Mouse (Mus musculus) megakaryocyte progenitor cell, adult 5-6 weeks (primary cell): ENCODE measurements around the gene Mbtd1. TPM values are rescaled to one million over a fixed set of nuclear protein-coding genes. Genes with fewer than 3 reads are reported as not detected.
"Not testable (repeated sequence)": the region's sequence is repeated elsewhere in the genome, so short reads cannot be mapped to it uniquely, and the experiment has no call there.

Experiments
- ATAC-seq: replicated peaks from 2 replicates; pipeline ENCODE4 v1.8.0; 2016; ENCODE audit warnings: mild to moderate bottlenecking, moderate TSS enrichment, inconsistent platforms; ENCODE audit not compliant: poor library complexity
- total RNA-seq, 2 experiments: library from RNA; stranded (forward) in 1 of 2; stranded (reverse) in 1 of 2; fragments of 157-497, 149-512 nt in 1 of 2; fragments of 200-1000 nt in 1 of 2; gene quantifications; 2 replicates each; pipeline versions ENCODE4 v1.2.3 to v1.2.4; 2015 to 2017

Mbtd1 gene
- 56.6 and 60.9 TPM in 2 replicates for total RNA-seq (2015)
- 23.8 and 38.2 TPM in 2 replicates for total RNA-seq (2017)

DNA sequence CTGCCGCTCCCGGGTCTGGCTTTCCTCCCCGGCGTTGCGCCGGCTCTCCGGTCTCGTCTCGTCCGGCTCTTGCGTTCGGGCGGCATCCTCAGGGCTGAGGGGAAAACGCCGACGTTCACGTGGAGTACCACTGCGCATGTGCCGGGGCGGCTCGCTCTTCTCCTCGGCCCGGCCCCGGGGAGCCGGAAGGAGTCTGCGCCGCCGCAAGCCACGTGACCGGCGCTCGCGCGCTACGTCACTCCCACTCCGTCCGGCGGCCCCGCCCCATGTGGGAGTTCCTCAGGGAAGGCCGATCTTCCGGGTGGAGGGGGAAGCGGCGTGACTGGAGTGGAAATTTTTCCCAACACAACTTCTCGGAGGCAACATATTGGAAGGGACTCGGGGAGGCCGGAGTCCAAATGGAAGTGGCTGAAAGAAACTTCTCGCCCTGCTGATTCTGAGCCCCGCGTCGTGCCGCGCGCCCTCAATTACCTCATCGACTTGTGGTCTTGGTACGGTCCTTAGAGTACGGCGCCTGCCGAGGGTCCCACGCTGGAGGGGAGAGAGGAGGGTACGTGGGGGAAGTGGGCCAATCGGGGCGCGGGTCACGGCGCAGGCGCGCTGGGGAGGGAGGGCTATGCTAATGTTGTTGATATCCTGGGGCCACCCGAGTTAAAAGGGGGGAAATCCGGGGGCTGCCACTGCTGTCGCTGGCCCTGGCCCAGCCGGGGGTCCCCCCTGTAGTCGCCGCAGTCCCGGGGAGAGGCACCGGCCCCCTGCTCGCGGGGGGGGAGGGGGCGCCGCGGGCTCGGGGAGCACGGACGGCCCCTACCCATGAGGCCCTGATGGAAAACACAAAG, at the start of gene Mbtd1, which contains the start of gene Utp18:
Mbtd1 (plus strand) TSS at position 281 of the 839 bp plus-strand sequence.
Utp18 (minus strand) TSS at position 195 of the 839 bp plus-strand sequence.
- ATAC-seq: peak; percentile 79

- no peak for ATAC-seq
These were observed 38.3 kb upstream of the Mbtd1 start for GRCm38 (mm10) chr11:93847342-93847741.

GRCm38 (mm10) chr11:93852546-93852945, 33.1 kb upstream of the Mbtd1 start:
- no peak for ATAC-seq

GRCm38 (mm10) chr11:93856284-93856955, 29.2 kb upstream of the Mbtd1 start:
- peak; percentile 92 for ATAC-seq

- no peak for ATAC-seq
These were observed 25.0 kb upstream of the Mbtd1 start for GRCm38 (mm10) chr11:93860540-93861172.

DNA sequence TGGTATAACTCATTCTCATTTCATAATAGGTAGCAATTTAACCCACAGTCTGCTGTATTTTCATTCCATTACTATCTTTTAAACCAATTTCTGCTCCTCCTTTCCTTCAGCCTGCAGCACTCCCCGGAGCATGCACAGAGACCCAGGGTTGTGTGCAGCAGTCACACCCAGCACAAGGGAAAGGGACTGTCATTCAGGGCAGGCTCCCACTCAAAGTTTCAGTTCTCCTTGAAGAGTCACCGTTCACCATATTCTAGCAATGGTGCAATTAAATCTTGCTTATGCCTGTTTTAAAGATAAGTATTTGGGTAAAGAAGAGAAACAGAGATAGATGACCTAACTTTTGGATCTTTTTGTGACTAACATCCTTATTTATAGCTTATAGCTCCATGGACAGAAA, 24.5 kb upstream of the Mbtd1 start:
- peak; percentile 52 for ATAC-seq

DNA sequence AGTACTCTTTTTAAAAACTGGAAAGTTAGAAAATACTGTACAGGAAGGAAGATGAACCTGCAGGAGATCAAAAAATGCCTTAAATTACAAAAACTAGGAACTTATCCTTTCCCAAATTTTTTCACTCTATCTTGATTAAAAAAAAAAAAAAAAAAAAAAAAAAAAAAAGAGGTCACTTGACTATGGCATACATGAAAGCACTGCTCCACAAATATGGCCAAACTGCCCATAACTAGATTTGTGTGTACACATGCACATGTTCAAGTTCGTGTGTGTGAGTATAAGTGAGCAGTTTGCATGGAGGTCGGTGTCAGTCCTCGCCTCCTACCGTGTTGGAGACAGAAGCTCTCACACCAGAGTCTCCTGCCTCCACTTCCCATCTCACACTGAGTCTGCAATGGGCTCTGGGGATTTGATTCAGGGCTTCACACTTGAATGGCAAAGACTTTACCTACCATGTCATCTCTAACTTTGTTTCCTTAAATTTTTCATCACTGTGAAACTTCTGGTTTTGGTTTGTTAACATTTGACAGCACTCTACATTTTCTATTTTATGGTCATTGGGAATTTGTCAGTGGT, 23.5 kb upstream of the Mbtd1 start:
- no peak for ATAC-seq

DNA sequence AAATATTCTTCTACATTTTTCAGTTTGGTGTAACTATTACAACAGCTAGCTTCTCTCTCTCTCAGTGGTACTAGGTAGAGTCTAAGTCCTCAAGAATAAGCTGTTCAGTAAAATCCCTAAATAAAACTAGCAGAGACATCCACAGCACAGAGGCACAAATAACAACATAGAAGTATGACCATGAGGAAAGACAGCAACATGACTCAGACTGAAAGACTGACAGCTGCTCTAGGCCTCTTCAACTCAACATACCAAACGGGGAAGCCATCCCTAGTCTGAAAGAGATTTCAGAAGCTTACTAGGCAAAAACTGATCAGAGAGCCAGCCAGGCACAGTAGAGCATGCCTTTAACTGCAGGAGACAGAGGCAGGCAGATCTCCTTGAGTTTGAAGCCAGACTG, 23.0 kb upstream of the Mbtd1 start:
- ATAC-seq: no peak

GRCm38 (mm10) chr11:93884068-93884467, 1.6 kb upstream of the Mbtd1 start:
- ATAC-seq: no peak

DNA sequence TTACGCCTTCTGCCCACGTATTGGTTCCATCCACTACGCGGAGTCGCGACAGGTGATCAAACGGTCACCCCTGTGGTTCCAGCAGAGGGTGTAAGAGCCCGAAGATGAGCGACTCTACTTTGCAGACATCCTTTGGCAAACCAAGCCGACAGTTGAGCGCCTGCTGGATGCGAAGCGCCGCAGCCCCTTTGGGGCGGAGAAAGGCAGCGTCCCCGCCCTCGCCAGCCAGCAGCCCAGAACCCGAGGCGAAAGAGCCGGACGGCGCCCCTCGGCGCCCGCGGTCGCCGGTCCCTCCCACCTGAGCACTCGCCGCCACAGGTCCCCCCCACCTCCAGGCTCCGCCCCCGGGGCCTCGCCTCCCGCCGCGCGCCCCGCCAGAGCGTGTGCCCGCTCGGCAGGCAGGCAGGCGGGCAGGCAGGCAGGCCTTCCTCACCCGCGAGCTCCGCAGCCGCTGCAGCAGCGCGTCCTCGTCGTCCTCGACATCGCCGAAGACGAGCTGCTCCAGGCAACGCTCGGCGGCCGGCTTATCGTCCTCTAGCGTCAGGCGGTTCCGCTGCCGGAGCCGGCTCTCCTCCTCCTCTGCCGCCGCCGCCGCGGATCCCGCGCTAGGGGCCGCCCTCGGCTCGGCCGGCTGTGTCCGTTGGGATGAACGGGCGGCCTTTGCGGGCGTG, 616 bp upstream of the Mbtd1 start:
- ATAC-seq: peak; percentile 47

DNA sequence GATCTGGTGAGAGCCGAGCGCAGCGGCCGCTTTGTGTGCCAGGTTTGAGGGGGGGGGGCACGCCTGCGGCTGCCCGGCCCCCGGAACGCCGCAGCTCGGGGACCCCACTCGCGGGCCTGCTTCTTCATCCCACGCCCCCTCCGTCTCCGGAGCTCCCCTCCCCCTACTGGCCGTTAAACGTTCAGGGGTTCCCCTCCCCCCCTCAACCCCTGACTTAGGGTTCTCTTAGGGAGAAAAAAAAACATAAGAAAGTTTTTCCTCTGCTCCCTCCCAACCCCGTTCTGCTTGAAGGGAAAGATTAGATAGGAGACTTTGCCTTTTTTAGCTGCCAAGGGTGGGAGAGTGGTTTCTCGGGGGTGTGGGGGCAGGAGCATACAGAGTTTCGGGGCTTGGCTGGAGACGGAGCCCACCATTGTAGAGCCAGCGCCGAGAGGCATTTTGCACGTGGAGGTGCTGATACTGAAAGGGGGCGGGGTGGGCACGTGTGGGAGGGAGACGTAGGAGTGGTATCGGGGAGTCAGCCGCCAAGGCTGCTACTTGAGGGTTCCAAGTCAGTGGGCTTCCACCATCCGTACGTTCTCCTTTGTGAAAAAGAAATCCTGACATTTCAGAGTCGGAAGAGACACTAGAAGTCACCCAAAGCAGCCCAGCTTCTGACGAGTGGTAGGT, 893 bp downstream of the Mbtd1 start:
- peak; percentile 40 for ATAC-seq

DNA sequence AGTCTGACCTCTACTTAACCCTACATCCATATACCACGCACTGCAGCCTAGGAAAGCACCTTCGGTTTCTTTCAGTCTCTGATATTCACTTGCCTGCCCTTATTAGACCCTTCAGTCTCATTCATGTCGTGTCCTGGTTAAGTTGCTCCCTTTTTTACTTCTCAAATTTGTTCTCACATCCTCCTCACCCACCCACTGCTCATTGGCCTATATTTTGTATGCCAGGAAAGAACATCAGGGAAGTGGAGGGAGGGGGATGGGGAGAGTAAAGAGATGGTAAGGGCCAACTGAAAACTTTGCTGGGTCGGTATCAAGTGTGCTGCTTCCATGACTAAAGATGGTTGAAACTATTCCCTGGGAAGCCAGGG, 1.4 kb downstream of the Mbtd1 start:
- ATAC-seq: no peak

- ATAC-seq: no peak
These were observed 12.1 kb downstream of the Mbtd1 start for GRCm38 (mm10) chr11:93897732-93898131.

- no peak for ATAC-seq
These were observed 21.2 kb downstream of the Mbtd1 start for GRCm38 (mm10) chr11:93906834-93907233.

DNA sequence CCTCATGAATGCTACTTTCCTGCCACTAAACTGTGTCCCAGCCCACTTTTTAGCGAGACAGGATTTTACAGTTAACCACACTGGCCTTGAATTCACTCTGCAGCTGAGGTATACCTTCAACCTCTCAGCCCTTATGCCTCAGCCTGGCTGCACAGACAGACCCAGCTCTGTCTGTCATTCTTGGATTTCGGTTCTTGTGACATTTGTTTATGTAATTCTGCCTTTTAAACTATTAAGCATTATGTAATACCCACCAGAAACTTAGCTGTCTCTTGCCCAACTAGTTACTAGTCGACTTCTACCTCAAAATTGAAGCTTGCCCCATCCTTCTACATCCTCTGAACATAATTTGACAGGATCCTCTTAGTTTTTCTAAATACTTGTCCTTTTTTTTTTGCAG, 22.2 kb downstream of the Mbtd1 start:
- peak; percentile 42 for ATAC-seq

- no peak for ATAC-seq
These were observed 23.2 kb downstream of the Mbtd1 start for GRCm38 (mm10) chr11:93908829-93909228.

GRCm38 (mm10) chr11:93911603-93912002, 26.0 kb downstream of the Mbtd1 start:
- no peak for ATAC-seq

DNA sequence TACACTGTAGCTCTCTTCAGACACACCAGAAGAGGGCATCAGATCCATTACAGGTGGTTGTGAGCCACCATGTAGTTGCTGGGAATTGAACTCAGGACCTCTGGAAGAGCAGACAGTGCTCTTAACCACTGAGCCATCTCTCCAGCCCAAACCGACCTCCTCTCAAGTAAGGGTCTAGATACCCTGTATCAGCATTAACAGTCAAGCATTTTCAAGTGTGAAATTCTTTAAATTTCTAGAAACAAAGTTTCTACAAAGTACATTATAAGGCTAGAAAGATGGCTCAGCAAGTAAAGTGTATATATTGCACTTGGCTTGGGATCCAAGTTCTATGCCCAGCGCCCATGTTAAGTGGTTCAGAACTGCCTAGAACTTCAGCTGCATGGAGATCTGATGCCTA, 29.4 kb downstream of the Mbtd1 start:
- ATAC-seq: not testable (repeated sequence)

- no peak; the same call in 1 of the 2 replicates for ATAC-seq
These were observed 43.5 kb downstream of the Mbtd1 start for GRCm38 (mm10) chr11:93929106-93929505.

- peak; percentile 80 for ATAC-seq
These were observed 55.3 kb downstream of the Mbtd1 start for GRCm38 (mm10) chr11:93940906-93941305.
